Mouse (Mus musculus) liver, adult 2 months (tissue): Measurements from ENCODE around the gene Med1. TPM values are rescaled to one million over a fixed set of nuclear protein-coding genes. Genes with fewer than 3 reads are reported as not detected.
"Not testable (repeated sequence)": the region's sequence is repeated elsewhere in the genome, so short reads cannot be mapped to it uniquely, and the experiment has no call there.

Experiments used
- DNase-seq: peaks from one replicate; pipeline ENCODE4 v3.0.0-alpha.2; 2011; ENCODE audit warnings: low read depth, low spot score; ENCODE audit errors: extremely low read depth
- H3K27ac ChIP-seq: fragments of 200-500 bp; replicated peaks from 2 replicates; pipeline ENCODE4 v1.5.1; 2012; ENCODE audit warnings: low read depth, mild to moderate bottlenecking, control low read depth, inconsistent platforms, low read length; ENCODE audit not compliant: insufficient read depth
- H3K27me3 ChIP-seq: fragments of 200-500 bp; 2 replicates; pipeline ENCODE4 v1.6.1; 2012; ENCODE audit warnings: mild to moderate bottlenecking, moderate library complexity, low read length, inconsistent platforms; ENCODE audit not compliant: control insufficient read depth, insufficient read depth
- H3K36me3 ChIP-seq: fragments of 200-500 bp; 2 replicates; pipeline ENCODE4 v1.6.1; 2012; ENCODE audit warnings: low read length, inconsistent platforms; ENCODE audit not compliant: control insufficient read depth, insufficient read depth
- H3K4me1 ChIP-seq: fragments of 200-500 bp; 2 replicates; pipeline ENCODE4 v1.6.1; 2011; ENCODE audit warnings: low read length; ENCODE audit not compliant: control insufficient read depth, insufficient read depth
- H3K4me3 ChIP-seq: fragments of 200-500 bp; 2 replicates; pipeline ENCODE4 v1.5.1; 2011; ENCODE audit warnings: low read depth, mild to moderate bottlenecking, control low read depth, low read length, moderate library complexity; ENCODE audit not compliant: insufficient read depth
- H3K79me2 ChIP-seq: fragments of 200-500 bp; 2 replicates; pipeline ENCODE4 v1.6.1; 2012; ENCODE audit warnings: inconsistent platforms, mild to moderate bottlenecking, low read length, moderate library complexity; ENCODE audit not compliant: control insufficient read depth, insufficient read depth
- H3K9ac ChIP-seq: fragments of 200-500 bp; 2 replicates; pipeline ENCODE4 v1.6.1; 2012; ENCODE audit warnings: low read depth, mild to moderate bottlenecking, control low read depth, inconsistent platforms, low read length
- CTCF ChIP-seq: fragments of 200-500 bp; IDR thresholded peaks from 2 replicates; pipeline ENCODE4 v1.5.1; 2011; ENCODE audit warnings: low read depth, low read length, control low read depth
- POLR2A ChIP-seq: fragments of 200-500 bp; IDR thresholded peaks from 2 replicates; pipeline ENCODE4 v1.6.1; 2011; ENCODE audit warnings: low read length, control low read depth; ENCODE audit not compliant: insufficient read depth; ENCODE audit errors: extremely low read depth
- WGBS: fragments of 180-500 bp; shearing (Covaris S2); methylation state at CpG from one replicate; pipeline ENCODE4 v1.1.7; 2018; 5-methylcytosine and 5-hydroxymethylcytosine counted together
- polyA plus RNA-seq: library from polyadenylated mRNA; depleted of rRNA; stranded (reverse); fragments of >200 nt; gene quantifications from 2 replicates; pipeline ENCODE4 v1.2.3, GENCODE M21; 2012; rRNA removed
- total RNA-seq: library from RNA; depleted of rRNA; stranded (reverse); fragments of >200 nt; gene quantifications from 2 replicates; pipeline ENCODE4 v1.2.3, GENCODE M21; 2014; rRNA removed

Med1 gene
- total RNA-seq (10.0 and 12.9 TPM in 2 replicates), polyA plus RNA-seq (5.3 and 5.6 TPM in 2 replicates)

DNA sequence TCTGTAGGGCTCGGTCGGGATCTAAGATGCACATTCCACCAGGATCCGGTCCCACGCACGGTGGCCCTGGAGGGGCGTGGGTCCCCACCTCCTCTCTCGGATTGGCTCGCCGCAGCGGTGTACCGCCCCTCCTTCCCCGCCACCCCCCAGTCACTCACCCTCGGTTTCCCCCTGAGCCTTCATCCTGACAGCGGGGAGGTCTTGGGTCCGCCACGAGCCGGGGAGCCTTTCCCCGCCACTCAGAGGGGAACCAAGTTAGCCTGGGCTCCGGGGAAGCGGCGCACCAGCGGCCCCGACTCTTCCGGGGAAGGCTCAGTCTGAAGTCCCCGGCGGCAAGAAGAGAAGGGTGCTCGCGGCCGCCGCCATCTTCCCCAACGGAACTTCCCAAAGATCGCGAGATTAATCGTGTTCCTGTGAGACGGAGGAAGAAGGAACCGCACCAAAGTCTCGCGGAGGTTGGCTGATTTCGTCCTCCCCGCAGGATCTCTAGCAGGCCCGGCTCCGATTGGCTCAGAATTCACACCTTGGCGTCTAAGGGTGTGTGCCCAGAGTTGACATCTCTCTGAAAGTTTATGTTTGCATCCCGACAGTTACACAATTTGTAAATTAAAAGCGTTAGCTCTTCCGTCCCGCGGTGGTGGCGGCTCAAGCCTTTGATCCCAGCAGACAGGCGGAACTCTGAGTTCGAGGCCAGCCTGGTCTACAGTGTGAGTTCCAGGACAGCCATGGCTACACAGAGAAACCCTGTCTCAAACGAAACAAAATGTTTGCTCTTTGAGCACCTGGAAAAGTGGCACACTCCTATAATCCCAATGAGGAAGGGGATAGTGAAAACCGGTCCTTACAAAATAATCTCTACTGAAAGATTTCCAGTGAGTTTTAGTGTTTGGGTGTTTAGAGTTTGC, at the start of gene Med1:
TSS of gene Med1 (minus strand) at position 393 of the 905 bp plus-strand sequence.
- TF ChIP-seq POLR2A (peak; percentile 58; the same call in 1 of the 2 replicates), CTCF (no peak)
- WGBS, result under 1% methylated on average over 51 of the region's 53 CpGs
- peak within 1 kb of the TSS; percentile 94 for H3K4me3 ChIP-seq
- peaks cover 21% of the 10 kb centered on the region; the same call in 1 of the 2 replicates for H3K79me2 ChIP-seq
- H3K9ac ChIP-seq, result peak within 1 kb of the TSS; percentile 92
- no peaks in the 10 kb centered on the region for H3K27me3 ChIP-seq
- DNase-seq, result peak; percentile 91
- H3K36me3 ChIP-seq, result peaks cover 11% of the 10 kb centered on the region
- H3K4me1 ChIP-seq, result peaks cover 2% of the 10 kb centered on the region
- H3K27ac ChIP-seq, result peak within 1 kb of the TSS; percentile 72

- no peaks in the 10 kb centered on the region for H3K4me1 ChIP-seq
- no peaks in the 10 kb centered on the region for H3K27me3 ChIP-seq
- no peak for DNase-seq
- no peak for TF ChIP-seq POLR2A
- TF ChIP-seq CTCF, result no peak
- H3K9ac ChIP-seq, result no peak overlapping the region
- 95% methylated on average over 3 of the region's 3 CpGs for WGBS
- no peaks in the 10 kb centered on the region for H3K79me2 ChIP-seq
- H3K27ac ChIP-seq, result no peak overlapping the region
- no peak overlapping the region for H3K4me3 ChIP-seq
- peaks cover 68% of the 10 kb centered on the region for H3K36me3 ChIP-seq
These were observed 45.9 kb upstream of the Med1 start for GRCm38 (mm10) chr11:98238995-98239394.

- Histone ChIP-seq H3K27me3 (no peaks in the 10 kb centered on the region), H3K4me3 (no peak overlapping the region), H3K27ac (no peak overlapping the region), H3K36me3 (peaks cover 67% of the 10 kb centered on the region), H3K4me1 (no peaks in the 10 kb centered on the region), H3K9ac (no peak overlapping the region), H3K79me2 (no peaks in the 10 kb centered on the region)
- DNase-seq, result no peak
- TF ChIP-seq CTCF, result no peak
- no peak for TF ChIP-seq POLR2A
- WGBS, result 92% methylated on average over 3 of the region's 3 CpGs
These were observed 45.3 kb upstream of the Med1 start for GRCm38 (mm10) chr11:98238416-98238815.

DNA sequence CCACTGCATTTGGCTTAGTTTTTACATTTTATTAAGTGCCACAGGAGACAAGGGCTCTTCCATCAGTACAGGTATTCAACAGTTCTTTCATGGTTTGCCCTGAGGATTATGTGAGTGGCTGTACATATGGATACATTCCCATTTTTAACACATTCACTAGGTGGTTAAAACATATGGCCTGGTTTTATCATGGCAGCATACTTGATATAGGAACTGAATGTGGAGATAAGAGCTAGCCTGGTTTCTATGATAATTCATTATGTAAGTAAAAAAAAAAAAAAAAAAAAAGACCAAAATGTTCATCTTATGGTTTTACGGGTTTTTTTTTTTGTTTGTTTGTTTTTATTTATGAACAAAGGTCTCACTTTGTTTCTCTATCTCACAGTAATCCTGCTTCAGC, 33.3 kb upstream of the Med1 start:
- peaks cover 62% of the 10 kb centered on the region for H3K36me3 ChIP-seq

GRCm38 (mm10) chr11:98213311-98213710, 20.2 kb upstream of the Med1 start:
- Histone ChIP-seq H3K4me3 (no peak overlapping the region), H3K36me3 (peaks cover 62% of the 10 kb centered on the region), H3K4me1 (no peaks in the 10 kb centered on the region; the same call in 1 of the 2 replicates), H3K9ac (no peak overlapping the region), H3K27me3 (no peaks in the 10 kb centered on the region), H3K79me2 (peaks cover 10% of the 10 kb centered on the region; the same call in 1 of the 2 replicates), H3K27ac (no peak overlapping the region)
- TF ChIP-seq CTCF, result no peak
- no peak for TF ChIP-seq POLR2A
- 89% methylated on average over 1 of the region's 1 CpGs for WGBS
- no peak for DNase-seq

More for the DNA sequence above, 33.3 kb upstream of the Med1 start:
- no peak overlapping the region for H3K4me3 ChIP-seq
- H3K9ac ChIP-seq, result no peak overlapping the region
- TF ChIP-seq POLR2A, result no peak
- WGBS, result 90% methylated on average over 1 of the region's 1 CpGs
- no peak for DNase-seq
- no peaks in the 10 kb centered on the region for H3K79me2 ChIP-seq
- no peaks in the 10 kb centered on the region for H3K4me1 ChIP-seq
- no peak overlapping the region for H3K27ac ChIP-seq
- H3K27me3 ChIP-seq, result no peaks in the 10 kb centered on the region

GRCm38 (mm10) chr11:98209661-98210060, 16.6 kb upstream of the Med1 start:
- peaks cover 44% of the 10 kb centered on the region for H3K36me3 ChIP-seq
- 82% methylated on average over 5 of the region's 5 CpGs for WGBS

DNA sequence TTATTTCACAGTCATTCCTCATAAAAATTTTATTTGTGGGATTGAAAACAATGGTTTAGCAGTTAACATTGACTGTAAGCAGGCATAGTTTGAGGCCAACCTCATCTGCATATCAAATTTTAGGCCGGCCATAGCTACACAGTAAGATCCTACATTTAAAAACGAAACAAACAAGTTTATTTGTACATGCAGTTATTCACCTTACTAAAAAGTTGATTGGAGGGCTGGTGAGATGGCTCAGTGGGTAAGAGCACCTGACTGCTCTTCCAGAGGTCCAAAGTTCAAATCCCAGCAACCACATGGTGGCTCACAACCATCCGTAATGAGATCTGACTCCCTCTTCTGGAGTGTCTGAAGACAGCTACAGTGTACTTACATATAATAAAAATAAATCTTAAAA, 13.2 kb upstream of the Med1 start:
- not testable (repeated sequence) for H3K9ac ChIP-seq, H3K27me3 ChIP-seq, H3K4me1 ChIP-seq, H3K27ac ChIP-seq
- 18% methylated on average over 3 of the region's 3 CpGs for WGBS
- Histone ChIP-seq H3K36me3 (peaks cover 24% of the 10 kb centered on the region), H3K79me2 (peaks cover 11% of the 10 kb centered on the region; the same call in 1 of the 2 replicates), H3K4me3 (0 out of 2 replicates have a peak overlapping the region, but pooled peaks have one; percentile 16)
- DNase-seq, result peak; percentile 68

More at GRCm38 (mm10) chr11:98209661-98210060, 16.6 kb upstream of the Med1 start:
- not testable (repeated sequence) for H3K27ac ChIP-seq, DNase-seq, H3K79me2 ChIP-seq, H3K27me3 ChIP-seq, H3K4me1 ChIP-seq, H3K9ac ChIP-seq, H3K4me3 ChIP-seq
